Mouse (Mus musculus): ENCODE measurements around the gene Clp1.

- TF ChIP-seq CTCF (IDR thresholded peaks at IDR 0.05; ENCODE audit: extremely low read depth, insufficient read length, insufficient replicate concordance, low read depth, low read length) (no peak), POLR2A (IDR thresholded peaks at IDR 0.05; ENCODE audit: low read depth, low read length) (no peak)
These were observed 434 bp downstream of the Clp1 start for GRCm38 (mm10) chr2:84726716-84727115.
